Mouse (Mus musculus) cerebellum, adult 2 months (tissue): ENCODE measurements around the gene Smarcd2. TPM values are rescaled to one million over a fixed set of nuclear protein-coding genes. Genes with fewer than 3 reads are reported as not detected.

ENCODE experiments used
- DNase-seq, 2 experiments: peaks; one replicate each; pipeline ENCODE4 v3.0.0; 2021
- H3K27ac ChIP-seq: fragments of 200-500 bp; 2 replicates; pipeline ENCODE4 v1.5.1; 2012; ENCODE audit warnings: low read length, control low read depth, inconsistent platforms; ENCODE audit not compliant: insufficient read depth
- H3K27me3 ChIP-seq: fragments of 200-500 bp; 2 replicates; pipeline ENCODE4 v1.6.1; 2012; ENCODE audit warnings: inconsistent platforms, mild to moderate bottlenecking, low read length, moderate library complexity; ENCODE audit not compliant: control insufficient read depth, insufficient read depth
- H3K4me1 ChIP-seq: fragments of 200-500 bp; 2 replicates; pipeline ENCODE4 v1.6.1; 2011; ENCODE audit warnings: low read length; ENCODE audit not compliant: control insufficient read depth, insufficient read depth
- H3K4me3 ChIP-seq: fragments of 200-500 bp; replicated peaks from 2 replicates; pipeline ENCODE3; 2011; ENCODE audit warnings: mild to moderate bottlenecking, low read depth, low read length, control low read depth; ENCODE audit not compliant: insufficient read depth
- CTCF ChIP-seq: fragments of 200-500 bp; IDR thresholded peaks from 2 replicates; pipeline ENCODE4 v1.5.1; 2011; ENCODE audit warnings: low read depth, mild to moderate bottlenecking, control low read depth, low read length, moderate library complexity, borderline replicate concordance; ENCODE audit not compliant: insufficient read depth
- POLR2A ChIP-seq: fragments of 200-500 bp; IDR thresholded peaks from 2 replicates; pipeline ENCODE4 v1.6.1; 2011; ENCODE audit warnings: low read length, control low read depth, borderline replicate concordance; ENCODE audit not compliant: insufficient read depth
- WGBS: fragments of 180-500 bp; shearing (Covaris S2); methylation state at CpG from one replicate; pipeline ENCODE4 v1.1.7; 2018; 5-methylcytosine and 5-hydroxymethylcytosine counted together
- polyA plus RNA-seq: library from polyadenylated mRNA; depleted of rRNA; stranded (reverse); fragments of >200 nt; gene quantifications from 2 replicates; pipeline ENCODE4 v1.2.3, GENCODE M21; 2012

The Smarcd2 gene
- polyA plus RNA-seq, 1 experiment, result 114 TPM

DNA sequence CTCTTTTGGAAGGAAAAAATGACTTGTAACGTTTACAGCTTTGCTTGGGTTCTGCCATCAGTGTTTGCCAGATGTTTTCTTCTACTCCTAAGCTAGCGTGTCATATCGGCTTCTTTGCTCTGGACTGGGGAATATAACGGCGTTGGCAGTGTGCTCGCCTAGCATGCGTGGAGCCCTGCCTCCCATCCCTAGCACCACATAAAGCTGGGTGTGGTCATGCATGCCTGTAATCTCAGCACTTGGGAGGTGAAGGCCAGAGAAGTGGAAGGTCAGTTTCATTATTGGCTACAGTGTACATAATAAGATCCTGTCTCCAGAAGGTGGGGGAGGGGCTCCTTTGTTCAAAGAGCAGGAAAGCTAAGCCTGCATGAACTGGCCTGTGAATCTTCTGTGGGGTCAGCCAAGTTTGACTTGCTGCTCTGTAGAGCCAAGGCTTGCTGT, 2.2 kb upstream of the Smarcd2 start:
- H3K27me3 ChIP-seq, result no peaks in the 10 kb centered on the region
- no peak overlapping the region for H3K4me3 ChIP-seq
- H3K27ac ChIP-seq, result no peak overlapping the region
- TF ChIP-seq CTCF (no peak), POLR2A (no peak)
- no peak for DNase-seq
- 85% methylated on average over 7 of the region's 7 CpGs for WGBS
- H3K4me1 ChIP-seq, result peaks cover 8% of the 10 kb centered on the region; the same call in 1 of the 2 replicates

DNA sequence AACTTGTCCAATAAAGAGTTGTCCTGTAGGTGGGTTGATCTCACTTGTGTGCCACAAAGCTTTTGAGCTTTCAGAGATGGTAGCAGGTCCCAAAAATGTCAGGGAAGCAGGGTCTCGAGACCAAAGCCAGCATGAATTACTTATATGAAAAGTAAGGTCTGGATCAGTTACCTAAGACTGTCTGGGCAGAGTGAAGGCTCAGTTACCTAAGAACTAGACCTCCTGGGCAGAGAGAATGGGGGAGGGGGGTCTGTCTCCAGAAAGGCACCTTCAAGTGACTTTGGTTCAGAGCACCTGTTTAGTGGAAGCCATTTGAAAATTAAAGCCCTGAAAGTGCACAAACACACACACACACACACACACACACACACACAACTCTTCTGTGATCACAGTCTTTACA, 1.6 kb upstream of the Smarcd2 start:
- no peak for DNase-seq
- Histone ChIP-seq H3K27me3 (no peaks in the 10 kb centered on the region), H3K4me3 (no peak overlapping the region), H3K4me1 (peaks cover 9% of the 10 kb centered on the region; the same call in 1 of the 2 replicates), H3K27ac (no peak overlapping the region)
- WGBS, result 93% methylated on average over 1 of the region's 1 CpGs
- TF ChIP-seq CTCF (no peak), POLR2A (no peak)

DNA sequence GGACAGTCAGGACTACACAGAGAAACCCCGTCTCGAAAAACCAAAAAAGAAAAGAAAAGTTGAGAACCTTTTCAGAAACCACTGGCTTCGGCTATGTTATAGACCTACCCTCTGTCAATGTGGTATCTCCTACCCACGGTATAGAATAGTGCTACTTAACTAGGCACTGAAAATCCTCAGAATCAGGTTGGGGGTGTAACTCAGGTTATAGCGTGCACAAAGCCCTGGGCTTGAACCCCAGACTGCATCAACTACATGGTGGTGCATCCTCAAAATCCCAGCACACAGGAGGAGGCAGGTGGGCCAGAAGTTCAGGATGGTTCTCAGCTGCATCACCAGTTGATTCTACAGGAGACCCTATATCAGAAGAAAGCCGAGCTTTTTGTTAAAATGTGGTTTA, 1.0 kb upstream of the Smarcd2 start:
- WGBS, result 94% methylated on average over 6 of the region's 6 CpGs
- no peak for TF ChIP-seq CTCF
- TF ChIP-seq POLR2A, result no peak
- Histone ChIP-seq H3K4me1 (peaks cover 14% of the 10 kb centered on the region; the same call in 1 of the 2 replicates), H3K27me3 (no peaks in the 10 kb centered on the region), H3K27ac (no peak overlapping the region), H3K4me3 (no peak overlapping the region)
- no peak for DNase-seq

DNA sequence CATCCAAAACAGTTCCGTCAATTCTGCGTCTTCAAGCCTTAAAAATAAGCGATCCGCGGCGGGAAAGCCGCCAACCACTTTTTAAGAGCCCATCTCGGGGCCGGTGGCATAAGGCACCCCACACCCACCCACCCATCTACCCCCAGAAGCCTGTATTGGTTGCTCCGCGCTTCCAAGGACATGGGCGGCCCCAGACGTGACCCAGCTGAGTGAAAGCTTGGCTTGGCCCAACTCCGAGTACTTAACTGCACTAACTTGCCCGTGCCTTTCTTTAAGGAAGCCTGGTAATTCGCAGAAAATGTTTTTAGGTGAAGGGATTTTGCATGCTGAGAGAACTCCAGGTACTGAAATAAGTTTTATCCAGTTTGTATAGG, 526 bp upstream of the Smarcd2 start:
- Histone ChIP-seq H3K4me3 (peak overlapping the region; percentile 70), H3K4me1 (peaks cover 14% of the 10 kb centered on the region; the same call in 1 of the 2 replicates), H3K27ac (peak overlapping the region; percentile 18), H3K27me3 (no peaks in the 10 kb centered on the region)
- 6% methylated on average over 16 of the region's 16 CpGs for WGBS
- no peak for DNase-seq
- TF ChIP-seq CTCF (no peak), POLR2A (no peak)

DNA sequence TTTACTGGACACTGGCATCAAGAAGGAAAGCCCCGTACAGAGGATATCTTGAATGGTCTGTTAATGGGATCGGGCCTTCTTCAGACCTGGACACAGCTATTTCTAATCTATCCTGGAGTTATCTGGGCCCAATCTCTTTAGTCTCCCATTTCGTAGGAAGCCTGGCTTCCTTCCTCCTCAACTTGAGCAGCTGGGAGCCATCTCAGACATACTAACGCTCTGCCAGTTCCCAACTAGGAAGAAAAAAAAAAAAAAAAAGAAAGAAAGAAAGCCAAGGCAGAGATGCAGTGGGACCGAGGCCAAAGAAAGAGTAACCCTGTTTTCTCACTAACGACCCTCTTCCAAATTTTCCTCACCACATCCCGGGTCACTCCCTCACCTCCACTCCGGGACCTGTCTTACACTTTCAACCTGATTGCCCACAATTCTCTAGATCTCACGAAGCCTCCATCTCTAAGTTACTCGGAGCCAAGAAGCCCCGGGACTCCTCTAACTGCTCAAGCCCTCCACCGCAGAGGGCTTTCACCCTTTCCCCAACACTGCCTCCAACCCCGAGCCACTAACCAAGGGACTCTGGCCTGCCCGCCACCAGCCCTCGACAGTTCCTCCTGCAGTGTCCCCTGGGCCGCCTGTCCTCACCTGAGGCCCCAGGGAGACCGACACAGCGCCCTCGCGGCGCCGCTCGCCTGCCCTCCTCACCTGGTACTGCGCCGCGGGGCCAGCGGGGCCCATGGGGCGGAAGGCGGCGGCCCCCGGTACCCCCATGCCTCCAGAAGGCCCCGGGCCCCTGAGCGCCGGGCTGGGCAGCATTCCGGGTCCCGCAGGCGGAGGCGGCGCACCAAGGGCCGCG, 753 bp downstream of the Smarcd2 start:
- H3K27ac ChIP-seq, result peak overlapping the region; percentile 81
- WGBS, result under 1% methylated on average over 41 of the region's 41 CpGs
- TF ChIP-seq CTCF (no peak), POLR2A (no peak)
- peak overlapping the region; percentile 72 for H3K4me3 ChIP-seq
- peak in 1 of 2 experiments; percentile 64 for DNase-seq
- peaks cover 14% of the 10 kb centered on the region; the same call in 1 of the 2 replicates for H3K4me1 ChIP-seq
- no peaks in the 10 kb centered on the region for H3K27me3 ChIP-seq

DNA sequence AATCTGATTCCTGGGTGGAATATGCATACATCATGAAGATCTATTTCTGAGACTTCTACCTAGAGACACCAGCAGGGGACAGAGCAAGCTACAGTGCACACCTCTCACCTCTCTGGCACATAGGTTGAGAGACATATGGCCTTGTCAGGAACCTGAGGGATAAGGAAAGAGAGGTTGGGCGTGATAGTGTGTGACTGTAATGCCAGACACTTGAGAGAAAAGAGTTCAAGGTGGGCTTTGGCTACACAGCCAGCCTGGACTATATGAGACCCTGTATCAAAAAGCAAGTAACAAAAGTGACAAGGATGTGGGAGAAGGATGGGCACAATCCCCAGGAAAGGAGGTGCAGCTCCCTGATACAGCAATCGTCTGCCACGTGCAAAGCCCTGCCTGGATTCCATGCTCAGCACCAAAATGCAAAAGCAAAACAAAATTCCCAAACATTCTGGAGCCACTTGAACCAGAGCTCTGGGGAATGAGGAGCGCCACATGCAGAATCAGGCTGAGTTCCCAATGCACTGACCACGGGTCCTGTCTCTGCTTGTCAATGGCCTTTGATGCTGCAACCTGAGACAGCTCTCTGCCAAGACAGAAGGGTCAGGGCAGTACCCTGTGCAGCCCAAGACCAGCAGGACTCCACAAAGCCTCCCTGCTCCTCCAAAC, 1.5 kb downstream of the Smarcd2 start:
- WGBS, result 3% methylated on average over 5 of the region's 5 CpGs
- Histone ChIP-seq H3K27ac (peak overlapping the region; percentile 81), H3K4me3 (peak overlapping the region; percentile 72), H3K27me3 (no peaks in the 10 kb centered on the region), H3K4me1 (peaks cover 19% of the 10 kb centered on the region; the same call in 1 of the 2 replicates)
- peak; percentile 64 to 77 for DNase-seq
- no peak; the same call in 1 of the 2 replicates for TF ChIP-seq POLR2A
- TF ChIP-seq CTCF, result peak; percentile 41; the same call in 1 of the 2 replicates

DNA sequence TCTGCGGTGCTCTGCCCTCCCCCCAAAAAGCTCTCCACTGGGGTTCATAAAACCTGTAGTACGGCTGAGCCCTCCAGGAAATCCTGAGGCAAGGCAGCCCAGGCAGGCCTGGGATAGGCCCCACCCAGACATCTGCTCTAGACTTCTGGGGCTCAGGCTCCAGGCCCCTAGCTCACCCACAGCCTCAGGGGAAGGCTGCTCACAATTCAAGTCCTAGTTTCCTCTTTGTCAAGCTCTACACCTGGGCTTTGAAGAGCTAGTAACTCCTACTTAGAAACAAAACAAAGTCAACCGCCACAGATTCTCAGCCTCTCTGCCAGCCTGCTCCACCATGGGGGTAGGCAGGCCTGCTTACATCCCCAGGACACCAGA, 3.7 kb downstream of the Smarcd2 start:
- Histone ChIP-seq H3K27ac (peak overlapping the region; percentile 86), H3K4me3 (peak overlapping the region; percentile 35), H3K4me1 (peaks cover 37% of the 10 kb centered on the region), H3K27me3 (no peaks in the 10 kb centered on the region)
- 6% methylated on average over 3 of the region's 3 CpGs for WGBS
- no peak for TF ChIP-seq CTCF
- no peak for TF ChIP-seq POLR2A
- peak; percentile 70 to 75 for DNase-seq
